In genomic region chr9:80068735-80069315, GRCm38 (mm10) we compare ENCODE assay signal across 9 mouse cellular contexts. TPM values are rescaled to one million over a fixed set of nuclear protein-coding genes. Genes with fewer than 3 reads are reported as not detected.
DNase-seq lines count a peak whose midpoint lies in the region; ATAC-seq and TF ChIP-seq lines count a peak whose summit lies in the region.
"Had no signal": no experiment of that assay in that cellular context is flagged by ENCODE, and none has a peak within 500 bp of the region (broad histone marks: within the 10 kb centered on the region; RNA-seq: fewer than 3 reads in every experiment).

No protein-coding gene starts in this region.

- 46% methylated on average over 11 of the region's 11 CpGs for WGBS in heart, embryonic 11.5 days (ENCODE audit: insufficient replicate concordance)
- 45% methylated on average over 11 of the region's 11 CpGs for WGBS in hindbrain, embryonic 12.5 days

- H3K36me3 ChIP-seq in heart, embryonic 11.5 days (ENCODE audit: control insufficient read depth, insufficient read depth, low read length), result no peaks in the 10 kb centered on the region
- peaks cover 7% of the 10 kb centered on the region for H3K36me3 ChIP-seq in G1E (replicated peaks)
- no peaks in the 10 kb centered on the region for H3K36me3 ChIP-seq in hindbrain, embryonic 12.5 days

- no peak for TF ChIP-seq CTCF in G1E (IDR thresholded peaks at IDR 0.05; ENCODE audit: low read depth, low read length)

- no peak for ATAC-seq in heart, embryonic 11.5 days (replicated peaks; ENCODE audit: insufficient number of reproducible peaks, low FRiP score, low TSS enrichment)
- peak; percentile 38 for ATAC-seq in G1E (ENCODE audit: extremely low read depth, insufficient number of reproducible peaks, low FRiP score, poor library complexity, severe bottlenecking)
- ATAC-seq in hindbrain, embryonic 12.5 days (ENCODE audit: low FRiP score), result no peak
- ATAC-seq in megakaryocyte-erythroid progenitor cell, adult 5-6 weeks (replicated peaks; ENCODE audit: low FRiP score, low TSS enrichment, poor library complexity, severe bottlenecking), result 0 out of 2 replicates have a peak, but pooled peaks have one; percentile 27
- no peak for ATAC-seq in monocyte, adult 5-6 weeks (replicated peaks; ENCODE audit: insufficient number of reproducible peaks, low FRiP score, low TSS enrichment, poor library complexity, severe bottlenecking)
- ATAC-seq: Patski had no signal

- H3K27me3 ChIP-seq in heart, embryonic 11.5 days (ENCODE audit: control insufficient read depth, insufficient read depth, low read length), result no peaks in the 10 kb centered on the region
- no peaks in the 10 kb centered on the region for H3K27me3 ChIP-seq in G1E (ENCODE audit: insufficient read depth, low read length)
- H3K27me3 ChIP-seq in hindbrain, embryonic 12.5 days, result no peaks in the 10 kb centered on the region
- H3K27me3 ChIP-seq: Patski had no signal

- peak overlapping the region; percentile 90 for H3K4me3 ChIP-seq in heart, embryonic 11.5 days (ENCODE audit: low read depth, low read length)
- peak overlapping the region; percentile 86 for H3K4me3 ChIP-seq in G1E (ENCODE audit: low read depth, low read length)
- peak overlapping the region; percentile 94 for H3K4me3 ChIP-seq in hindbrain, embryonic 12.5 days

- peaks cover 25% of the 10 kb centered on the region for H3K4me1 ChIP-seq in heart, embryonic 11.5 days (ENCODE audit: control insufficient read depth, insufficient read depth, low read length)
- H3K4me1 ChIP-seq in G1E (ENCODE audit: insufficient read depth, low read depth, low read length), result peaks cover 29% of the 10 kb centered on the region
- H3K4me1 ChIP-seq in hindbrain, embryonic 12.5 days, result peaks cover 35% of the 10 kb centered on the region

- no peaks in the 10 kb centered on the region for H3K9me3 ChIP-seq in heart, embryonic 11.5 days (replicated peaks; ENCODE audit: control insufficient read depth, low read length)
- H3K9me3 ChIP-seq in G1E (replicated peaks), result peaks cover 12% of the 10 kb centered on the region
- no peaks in the 10 kb centered on the region for H3K9me3 ChIP-seq in hindbrain, embryonic 12.5 days (replicated peaks)

- H3K27ac ChIP-seq in heart, embryonic 11.5 days (ENCODE audit: low read depth, low read length), result no peak overlapping the region
- H3K27ac ChIP-seq in hindbrain, embryonic 12.5 days, result no peak overlapping the region

- no peak for DNase-seq in heart, adult 18-20 months
- DNase-seq in G1E (ENCODE audit: low spot score), result peak; percentile 8
- DNase-seq in adrenal gland, adult 18-20 months (ENCODE audit: low spot score in 2 of 2), result no peak
- DNase-seq in spleen, adult 18-20 months, result no peak

- H3K9ac ChIP-seq in heart, embryonic 11.5 days (ENCODE audit: low read depth, low read length), result peak overlapping the region; percentile 60; the same call in 1 of the 2 replicates
- H3K9ac ChIP-seq in hindbrain, embryonic 12.5 days, result peak overlapping the region; percentile 98

- H3K4me2 ChIP-seq in heart, embryonic 11.5 days, result peak overlapping the region; percentile 65
- peak overlapping the region; percentile 57 for H3K4me2 ChIP-seq in hindbrain, embryonic 12.5 days (replicated peaks)

RNA-seq across cellular contexts. Expression of gene Senp6, which starts 2.1 kb away (rescaled TPM):
- 45.3 and 52.6 TPM in 2 replicates for polyA plus RNA-seq in heart, embryonic 11.5 days (2014; fragmentation: Nextera tagmentation; extraction: Ambion mirVana)
- 10 to 100 TPM; 64.3 to 65.1 TPM for total RNA-seq in heart, adult 18-20 months (2021)
- total RNA-seq in G1E (2014; fragmentation: Nextera tagmentation), result 251 and 255 TPM in 2 replicates
- total RNA-seq in G1E (2017), result 164 and 193 TPM in 2 replicates
- polyA plus RNA-seq in G1E (2012), result 77.4 and 89.7 TPM in 2 replicates
- polyA plus RNA-seq in hindbrain, embryonic 12.5 days (2016; fragmentation: Nextera tagmentation; extraction: Ambion mirVana), result 83.4 and 89.3 TPM in 2 replicates
- total RNA-seq in megakaryocyte-erythroid progenitor cell, adult 5-6 weeks (2014; fragmentation: Nextera tagmentation), result 143 and 186 TPM in 2 replicates
- 169 and 190 TPM in 2 replicates for total RNA-seq in megakaryocyte-erythroid progenitor cell, adult 5-6 weeks (2017)
- total RNA-seq in adrenal gland, adult 18-20 months (2021), result 100 to 1,000 TPM in 1 of 2 experiments, 10 to 100 TPM in 1; 99.2 to 111 TPM
- 158 to 223 TPM (median 179 TPM) in 3 replicates for total RNA-seq in monocyte, adult 5-6 weeks (2017)

RNA-seq across cellular contexts. Expression of gene Filip1, which starts 56.2 kb away (rescaled TPM):
- 17.0 and 19.8 TPM in 2 replicates for polyA plus RNA-seq in heart, embryonic 11.5 days (2014; fragmentation: Nextera tagmentation; extraction: Ambion mirVana)
- 10 to 100 TPM; 79.3 to 88.2 TPM for total RNA-seq in heart, adult 18-20 months (2021)
- total RNA-seq in G1E (2014; fragmentation: Nextera tagmentation), result 0.24 TPM in 1 of 2 replicates, not detected in the other
- 0.11 and 0.12 TPM in 2 replicates for total RNA-seq in G1E (2017)
- polyA plus RNA-seq in G1E (2012), result 0.01 TPM in 1 of 2 replicates, not detected in the other
- 3.8 and 4.2 TPM in 2 replicates for polyA plus RNA-seq in hindbrain, embryonic 12.5 days (2016; fragmentation: Nextera tagmentation; extraction: Ambion mirVana)
- total RNA-seq in megakaryocyte-erythroid progenitor cell, adult 5-6 weeks (2014; fragmentation: Nextera tagmentation), result not detected in 2 replicates
- not detected in 2 replicates for total RNA-seq in megakaryocyte-erythroid progenitor cell, adult 5-6 weeks (2017)
- 10 to 100 TPM; 58.1 to 81.5 TPM for total RNA-seq in adrenal gland, adult 18-20 months (2021)
- 1.9 TPM in 1 of 3 replicates, not detected in the others for total RNA-seq in monocyte, adult 5-6 weeks (2017)
- polyA plus RNA-seq: Patski had no signal

Comparison
In these comparisons a context has a peak if more than half of its experiments do, and no peak if none do; other contexts are left out.
1. ATAC-seq: peak in G1E (single experiment) and megakaryocyte-erythroid progenitor cell, adult 5-6 weeks (single experiment); none in heart, embryonic 11.5 days (single experiment), hindbrain, embryonic 12.5 days (single experiment) and monocyte, adult 5-6 weeks (single experiment).
2. RNA of gene Filip1, which starts 56.2 kb away (total RNA-seq): 79.3 to 88.2 TPM in heart, adult 18-20 months and 58.1 to 81.5 TPM in adrenal gland, adult 18-20 months; 0.11 to 0.24 TPM in G1E, not detected in megakaryocyte-erythroid progenitor cell, adult 5-6 weeks and 1.9 TPM in monocyte, adult 5-6 weeks; every median in the first group is over 10 times any median in the second.
3. Peak in every context shown above with its lines, with median percentiles within 50 percentile points of each other: H3K4me3 ChIP-seq.